Mouse (Mus musculus): ENCODE results near the gene Smg1. TPM values are rescaled to one million over a fixed set of nuclear protein-coding genes. Genes with fewer than 3 reads are reported as not detected.

The Smg1 gene
- polyA plus RNA-seq (2017; shearing (Covaris generic)), result 54.5 TPM

DNA sequence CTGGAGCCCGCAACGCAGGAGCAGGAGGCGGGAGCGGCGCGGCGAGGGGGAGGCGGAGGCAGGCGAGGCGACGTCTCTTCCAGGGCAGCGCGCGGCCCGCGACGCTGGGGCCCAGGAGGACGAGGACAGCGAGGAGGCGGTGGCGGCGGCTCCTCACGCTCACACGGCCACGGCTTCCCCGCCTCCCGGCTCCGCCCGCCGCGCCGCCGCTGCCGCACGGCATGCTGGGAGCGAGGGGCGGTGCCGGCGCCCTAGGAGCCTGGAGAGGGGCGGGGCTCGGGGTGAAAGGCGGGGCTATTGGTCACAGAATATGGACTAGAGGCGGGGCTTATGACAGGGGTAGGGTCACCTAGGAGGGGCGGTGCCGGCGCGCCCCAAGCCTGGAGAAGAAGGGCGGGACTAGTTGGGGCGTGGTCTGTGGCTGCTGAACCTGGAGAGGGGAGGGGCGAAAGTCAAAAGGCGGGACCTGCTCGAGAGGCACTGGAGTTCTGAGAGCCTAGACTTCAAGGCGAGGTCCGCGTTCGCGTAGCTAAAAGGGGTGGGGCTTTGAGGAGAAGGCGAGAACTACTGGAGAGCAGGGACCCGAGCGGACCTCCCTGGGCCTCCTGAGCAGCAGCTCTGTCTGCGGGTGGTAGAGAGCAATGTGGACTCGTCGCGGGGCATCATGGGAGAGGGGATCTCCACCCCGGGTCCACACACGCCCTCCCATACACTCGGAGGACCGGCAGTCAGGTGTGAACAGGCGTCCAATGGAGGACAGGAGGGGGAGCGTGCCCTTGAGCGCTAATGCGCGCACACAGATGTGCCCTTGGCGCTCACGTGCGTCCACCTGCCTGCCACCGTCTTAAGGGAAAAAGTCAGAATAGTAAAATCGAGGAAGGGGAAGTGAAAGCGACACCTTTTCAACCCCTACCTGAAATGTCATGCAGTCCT, at the start of gene Smg1:
Gene Smg1 (minus strand): TSS at position 218 of the 933 bp plus-strand sequence.

DNA sequence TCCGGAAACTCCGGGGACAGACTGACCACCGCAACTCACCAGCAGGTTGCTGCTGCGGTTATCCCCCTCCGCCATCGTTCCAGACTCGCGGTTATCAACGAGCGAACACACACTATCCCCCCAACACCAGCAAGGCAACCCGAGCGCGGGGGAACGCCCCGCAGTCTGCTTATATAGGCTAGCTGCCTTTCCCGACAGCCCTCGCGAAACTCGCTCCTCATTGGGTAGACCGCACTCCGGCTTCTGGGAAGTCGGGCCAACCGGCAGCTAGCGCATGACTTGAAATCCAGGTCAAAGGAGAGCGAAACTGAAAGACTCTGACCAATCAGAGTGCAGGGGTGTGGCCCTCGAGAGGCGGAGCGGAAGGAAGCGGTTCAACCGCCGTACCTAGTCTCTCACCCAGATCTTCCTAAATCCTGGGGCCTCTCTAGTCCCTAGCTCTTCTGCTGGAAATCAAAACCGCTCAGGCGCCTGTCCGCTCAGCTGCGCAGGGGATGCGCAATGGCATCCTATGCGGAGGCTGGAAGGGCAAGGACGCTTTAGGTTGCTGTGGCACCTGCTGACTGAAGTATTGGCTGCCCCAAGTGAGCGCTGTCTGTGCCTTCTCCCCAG, 113.9 kb downstream of the Smg1 start, which contains the start of gene Arl6ip1:
Gene Arl6ip1 (minus strand): TSS at position 233 of the 612 bp plus-strand sequence.

DNA sequence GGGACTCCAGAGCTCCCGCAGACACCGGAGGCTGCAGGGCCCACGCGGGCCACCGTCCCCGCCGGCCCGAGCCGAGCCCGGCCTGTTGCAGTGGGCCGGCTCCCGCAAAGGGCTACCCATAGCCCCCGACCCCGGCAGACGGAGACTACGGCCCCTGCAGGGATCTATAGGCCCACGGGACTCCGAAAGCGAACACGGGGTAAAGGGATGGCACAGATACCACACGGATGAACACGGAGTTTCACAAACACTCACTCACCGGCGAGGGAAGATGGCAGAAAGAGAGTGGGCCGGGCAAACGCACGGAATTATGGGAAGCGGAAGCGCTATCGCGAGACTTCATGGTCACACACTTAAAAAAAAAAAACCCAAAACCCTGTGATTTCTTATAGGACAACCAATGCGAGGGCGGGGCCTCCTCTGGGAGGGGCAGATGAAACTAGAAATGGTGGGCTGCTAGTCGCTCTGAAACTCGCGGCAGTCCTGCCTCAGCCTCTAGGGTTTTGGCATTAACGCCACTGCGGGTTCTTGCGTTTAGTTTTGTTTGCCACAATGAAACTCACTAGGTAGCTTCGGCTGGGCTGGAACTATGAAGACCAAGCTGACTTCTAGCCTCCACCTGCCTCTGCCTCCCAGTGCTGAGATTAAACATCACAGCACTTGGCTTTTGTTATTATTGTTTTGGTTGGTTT, 127.4 kb downstream of the Smg1 start, which contains the start of gene Rps15a:
Gene Rps15a (minus strand): TSS at position 312 of the 692 bp plus-strand sequence.

Other genes with a start within 250 kb of the Smg1 start
- 830 TPM for gene Rps15a, start 127.5 kb downstream of the Smg1 start, polyA plus RNA-seq (2017; shearing (Covaris generic))
- 554 TPM for gene Arl6ip1, start 114.0 kb downstream of the Smg1 start, polyA plus RNA-seq (2017; shearing (Covaris generic))
- 0.92 TPM for gene Syt17, start 204.6 kb upstream of the Smg1 start, polyA plus RNA-seq (2017; shearing (Covaris generic))
- 0.74 TPM for gene Itpripl2, start 248.3 kb upstream of the Smg1 start, polyA plus RNA-seq (2017; shearing (Covaris generic))